23 mouse cellular contexts compared by ENCODE assay signal in the genomic region with DNA sequence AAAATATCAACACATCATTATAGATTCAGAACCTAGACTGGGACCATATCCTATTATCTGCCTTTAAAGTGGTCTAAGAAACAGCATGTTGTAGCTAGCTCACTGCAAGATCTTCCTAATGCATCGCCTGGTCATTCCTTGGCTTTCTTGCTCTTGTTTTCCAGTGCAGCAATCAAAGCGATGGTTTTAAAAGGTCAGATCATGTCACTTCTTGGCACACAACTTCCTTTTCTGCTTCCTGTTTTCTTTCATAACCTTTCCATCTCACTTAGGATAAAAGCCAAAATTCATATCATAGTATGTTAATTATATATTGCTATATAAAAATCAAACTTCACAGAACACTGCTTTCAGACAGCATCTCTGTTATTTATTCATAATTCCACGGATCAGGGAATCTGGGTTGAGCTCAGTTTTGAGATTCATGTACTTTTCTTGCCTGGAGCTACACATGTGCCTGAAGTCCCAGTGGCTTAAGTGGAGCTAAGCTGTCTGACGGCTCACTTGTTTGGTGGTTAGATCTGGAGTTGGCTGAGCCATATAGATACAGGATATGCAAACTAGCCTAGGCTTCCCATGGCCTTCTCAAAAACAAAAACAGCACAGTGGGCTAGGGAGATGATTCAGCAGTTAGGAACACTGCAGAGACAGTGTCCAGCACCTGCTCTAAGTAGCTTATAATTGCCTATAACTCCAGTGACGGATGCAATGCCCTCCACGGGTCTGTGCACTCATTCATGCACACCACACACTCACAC. TPM values are rescaled to one million over a fixed set of nuclear protein-coding genes. Genes with fewer than 3 reads are reported as not detected.
A peak's percentile ranks its signal among the peaks of the same experiment; 100 is the strongest.
DNase-seq lines count a peak whose midpoint lies in the region; ATAC-seq and TF ChIP-seq lines count a peak whose summit lies in the region.
"Had no signal": no experiment of that assay in that cellular context is flagged by ENCODE, and none has a peak within 500 bp of the region (broad histone marks: within the 10 kb centered on the region; RNA-seq: fewer than 3 reads in every experiment).

No protein-coding gene starts in this region.

- POLR2A ChIA-PET in Patski (lab: Charles Lee): no interaction called here

- H3K4me2 ChIP-seq in midbrain, embryonic 14.5 days (ENCODE audit: low read length): no peak overlapping the region
- H3K4me2 ChIP-seq in midbrain, embryonic 15.5 days: no peak overlapping the region
- H3K4me2 ChIP-seq: embryonic facial prominence, embryonic 13.5 days; forebrain, embryonic 13.5 days; heart, embryonic 11.5 days; heart, embryonic 15.5 days; hindbrain, embryonic 15.5 days had no signal

- H3K27me3 ChIP-seq in midbrain, embryonic 14.5 days (ENCODE audit: control insufficient read depth, insufficient read depth, low read length): no peaks in the 10 kb centered on the region
- H3K27me3 ChIP-seq in midbrain, embryonic 15.5 days (replicated peaks): no peaks in the 10 kb centered on the region
- no peaks in the 10 kb centered on the region for H3K27me3 ChIP-seq in Patski
- H3K27me3 ChIP-seq in heart, embryonic 10.5 days (ENCODE audit: insufficient read depth, poor library complexity, severe bottlenecking): no peaks in the 10 kb centered on the region
- H3K27me3 ChIP-seq: embryonic facial prominence, embryonic 13.5 days; forebrain, embryonic 13.5 days; heart, embryonic 15.5 days; hindbrain, embryonic 15.5 days had no signal

- CTCF ChIA-PET in Patski (lab: Charles Lee): interaction anchor here (1.0 to 1.7 kb wide), 4 partner anchors 13 to 43 kb away, joined by 3 to 8 read pairs (median 4); no protein-coding TSS in a partner anchor

- in situ Hi-C loops in Patski (cut with MboI; ENCODE audit: low pct_unique_long_range_greater_than_20kb): no loop called here

- no peak overlapping the region for H3K27ac ChIP-seq in midbrain, embryonic 14.5 days (replicated peaks; ENCODE audit: low read depth, low read length)
- H3K27ac ChIP-seq in midbrain, embryonic 15.5 days: no peak overlapping the region
- H3K27ac ChIP-seq in heart, embryonic 10.5 days: no peak overlapping the region
- H3K27ac ChIP-seq: embryonic facial prominence, embryonic 13.5 days; forebrain, embryonic 13.5 days; heart, embryonic 15.5 days; hindbrain, embryonic 15.5 days had no signal

- H3K9me3 ChIP-seq in midbrain, embryonic 14.5 days (ENCODE audit: control insufficient read depth, low read length): peaks cover 7% of the 10 kb centered on the region
- H3K9me3 ChIP-seq in midbrain, embryonic 15.5 days: no peaks in the 10 kb centered on the region
- H3K9me3 ChIP-seq in heart, embryonic 10.5 days: no peaks in the 10 kb centered on the region
- H3K9me3 ChIP-seq: embryonic facial prominence, embryonic 13.5 days; hindbrain, embryonic 15.5 days had no signal

- ATAC-seq in midbrain, embryonic 14.5 days (ENCODE audit: low FRiP score, low TSS enrichment): no peak
- no peak for ATAC-seq in midbrain, embryonic 15.5 days (replicated peaks)
- ATAC-seq in Patski: peak; percentile 83
- ATAC-seq in hematopoietic stem cell, adult 5-6 weeks (replicated peaks in 1 of 2; ENCODE audit: insufficient read depth in 1 of 2, low FRiP score in 2 of 2, low TSS enrichment in 1 of 2, low read depth in 1 of 2, poor library complexity in 2 of 2, severe bottlenecking in 2 of 2): peak; percentile 23 to 39; a peak in 2 of 4 replicates
- ATAC-seq: CD4-positive, CD25-positive, alpha-beta regulatory T cell, adult 4 months; forebrain, embryonic 13.5 days; forebrain, postnatal 0 days; intestine, postnatal 0 days had no signal

- no peaks in the 10 kb centered on the region for H3K36me3 ChIP-seq in midbrain, embryonic 14.5 days (ENCODE audit: control insufficient read depth, insufficient read depth, low read length)
- no peaks in the 10 kb centered on the region for H3K36me3 ChIP-seq in midbrain, embryonic 15.5 days (replicated peaks)
- H3K36me3 ChIP-seq in heart, embryonic 10.5 days: no peaks in the 10 kb centered on the region
- H3K36me3 ChIP-seq: embryonic facial prominence, embryonic 13.5 days; heart, embryonic 15.5 days; hindbrain, embryonic 15.5 days had no signal

- TF ChIP-seq CTCF in Patski (IDR thresholded peaks at IDR 0.05): no peak

- H3K4me1 ChIP-seq in midbrain, embryonic 14.5 days (ENCODE audit: control insufficient read depth, insufficient read depth, low read length): no peaks in the 10 kb centered on the region
- no peaks in the 10 kb centered on the region for H3K4me1 ChIP-seq in midbrain, embryonic 15.5 days
- H3K4me1 ChIP-seq in heart, embryonic 10.5 days: peaks cover 1% of the 10 kb centered on the region; the same call in 1 of the 2 replicates
- H3K4me1 ChIP-seq: forebrain, embryonic 13.5 days; heart, embryonic 15.5 days; hindbrain, embryonic 15.5 days had no signal

- H3K4me3 ChIP-seq in midbrain, embryonic 14.5 days (replicated peaks; ENCODE audit: low read depth, low read length): no peak overlapping the region
- no peak overlapping the region for H3K4me3 ChIP-seq in midbrain, embryonic 15.5 days
- no peak overlapping the region for H3K4me3 ChIP-seq in heart, embryonic 10.5 days
- H3K4me3 ChIP-seq: embryonic facial prominence, embryonic 13.5 days; forebrain, embryonic 13.5 days; heart, embryonic 15.5 days; hindbrain, embryonic 15.5 days had no signal

- DNase-seq in midbrain, embryonic 14.5 days: peak; percentile 21
- DNase-seq in Patski (ENCODE audit: low read depth, low spot score): no peak
- no peak for DNase-seq in gastrocnemius, postnatal 25 days
- DNase-seq in heart, embryonic 10.5 days (ENCODE audit: low spot score): no peak
- DNase-seq in heart, adult 8-10 months (ENCODE audit: low spot score): no peak
- DNase-seq: adrenal gland, adult 8-10 months; adrenal gland, postnatal 36 days; B cell, adult 2 months; cerebellum, adult 2 months; cerebellum, postnatal 10 days; forebrain, postnatal 0 days; gastrocnemius, postnatal 14 days; heart, adult 11 months; heart, postnatal 14 days had no signal

- WGBS in midbrain, embryonic 14.5 days: 70% methylated on average over 6 of the region's 6 CpGs
- 73% methylated on average over 6 of the region's 6 CpGs for WGBS in midbrain, embryonic 15.5 days
- WGBS in heart, embryonic 10.5 days: 78% methylated on average over 6 of the region's 6 CpGs

- H3K9ac ChIP-seq in midbrain, embryonic 14.5 days (replicated peaks; ENCODE audit: low read length): no peak overlapping the region
- H3K9ac ChIP-seq in midbrain, embryonic 15.5 days: no peak overlapping the region
- H3K9ac ChIP-seq: embryonic facial prominence, embryonic 13.5 days; forebrain, embryonic 13.5 days; forebrain, postnatal 0 days; heart, embryonic 15.5 days; hindbrain, embryonic 15.5 days had no signal

RNA-seq across cellular contexts. Expression of a gene that starts 32.1 kb away (rescaled TPM):
- 34.4 and 42.8 TPM in 2 replicates for polyA plus RNA-seq in midbrain, embryonic 14.5 days (2014; fragmentation: Nextera tagmentation; extraction: Ambion mirVana)
- 46.5 and 51.4 TPM in 2 replicates for polyA plus RNA-seq in midbrain, embryonic 15.5 days (2015; fragmentation: Nextera tagmentation; extraction: Ambion mirVana)
- polyA plus RNA-seq in Patski (2021): 18.7 TPM
- 43.1 and 45.3 TPM in 2 replicates for total RNA-seq in hematopoietic stem cell, adult 5-6 weeks (2017)
- total RNA-seq in gastrocnemius, postnatal 25 days (2021): 10 to 100 TPM in 1 of 2 experiments, 1 to 10 TPM in 1; 8.2 to 10.9 TPM
- 27.3 and 28.5 TPM in 2 replicates for polyA plus RNA-seq in heart, embryonic 10.5 days (2016; fragmentation: Nextera tagmentation; extraction: Ambion mirVana)
- total RNA-seq in heart, adult 8-10 months (2022): 10 to 100 TPM; 13.3 to 15.3 (median 13.6) TPM

RNA-seq across cellular contexts. Expression of a gene that starts 34.9 kb away (rescaled TPM):
- 47.3 and 62.0 TPM in 2 replicates for polyA plus RNA-seq in midbrain, embryonic 14.5 days (2014; fragmentation: Nextera tagmentation; extraction: Ambion mirVana)
- polyA plus RNA-seq in midbrain, embryonic 15.5 days (2015; fragmentation: Nextera tagmentation; extraction: Ambion mirVana): 45.0 and 50.3 TPM in 2 replicates
- 42.2 TPM for polyA plus RNA-seq in Patski (2021)
- total RNA-seq in hematopoietic stem cell, adult 5-6 weeks (2017): 110 and 119 TPM in 2 replicates
- total RNA-seq in gastrocnemius, postnatal 25 days (2021): 10 to 100 TPM; 15.6 to 16.5 TPM
- 16.2 and 18.1 TPM in 2 replicates for polyA plus RNA-seq in heart, embryonic 10.5 days (2016; fragmentation: Nextera tagmentation; extraction: Ambion mirVana)
- 10 to 100 TPM; 26.4 to 29.2 (median 27.7) TPM for total RNA-seq in heart, adult 8-10 months (2022)

Comparison
In these comparisons a context has a peak if more than half of its experiments do, and no peak if none do; other contexts are left out.
1. ATAC-seq: peak in Patski (single experiment) and hematopoietic stem cell, adult 5-6 weeks (2 of 2); none in midbrain, embryonic 14.5 days (single experiment) and midbrain, embryonic 15.5 days (single experiment).